Mouse (Mus musculus) MEL (cell line): ENCODE measurements around the gene Sec11a. TPM values are rescaled to one million over a fixed set of nuclear protein-coding genes. Genes with fewer than 3 reads are reported as not detected.
A peak's percentile ranks its signal among the peaks of the same experiment; 100 is the strongest.

Source experiments
- DNase-seq: peaks from one replicate; pipeline ENCODE4 v3.0.0; 2011; ENCODE audit warnings: low read depth, low spot score
- H3K27ac ChIP-seq: 2 replicates; pipeline ENCODE4 v1.5.1; 2012; ENCODE audit warnings: low read depth, mild to moderate bottlenecking, control low read depth, low read length, moderate library complexity; ENCODE audit not compliant: control insufficient read depth
- H3K27me3 ChIP-seq, 2 experiments: fragments of 150-350 bp in 1 of 2; sonication (generic) in 1 of 2; 2 replicates each; pipeline ENCODE4 v1.6.1; 2012; ENCODE audit warnings: low read length in 2 of 2, mild to moderate bottlenecking in 2 of 2, improper control_type of control experiment in 1 of 2, moderate library complexity in 1 of 2; ENCODE audit not compliant: insufficient read depth in 2 of 2, control insufficient read depth in 1 of 2
- H3K36me3 ChIP-seq, 2 experiments: 2 replicates each; pipeline ENCODE4 v1.6.1; 2012 to 2014; ENCODE audit warnings: low read length in 2 of 2, improper control_type of control experiment in 1 of 2, inconsistent platforms in 1 of 2, mild to moderate bottlenecking in 1 of 2; ENCODE audit not compliant: insufficient read depth in 2 of 2, control insufficient read depth in 1 of 2
- H3K4me1 ChIP-seq, 2 experiments: fragments of 150-350 bp in 1 of 2; sonication (generic) in 1 of 2; 2 replicates each; pipeline ENCODE4 v1.6.1; 2012; ENCODE audit warnings: low read length in 2 of 2, improper control_type of control experiment in 1 of 2, mild to moderate bottlenecking in 1 of 2; ENCODE audit not compliant: insufficient read depth in 2 of 2, control insufficient read depth in 1 of 2
- H3K4me3 ChIP-seq, 2 experiments: fragments of 150-350 bp in 1 of 2; sonication (generic) in 1 of 2; 2 replicates each; pipeline ENCODE4 v1.5.1; 2012; ENCODE audit warnings: low read depth in 2 of 2, low read length in 2 of 2, mild to moderate bottlenecking in 2 of 2, moderate library complexity in 2 of 2, control low read depth in 1 of 2, improper control_type of control experiment in 1 of 2; ENCODE audit not compliant: control insufficient read depth in 1 of 2, insufficient read depth in 1 of 2
- H3K79me2 ChIP-seq: 2 replicates; pipeline ENCODE4 v1.6.1; 2012; ENCODE audit warnings: mild to moderate bottlenecking, low read length, moderate library complexity; ENCODE audit not compliant: control insufficient read depth, poor library complexity, insufficient read depth
- H3K9ac ChIP-seq: 2 replicates; pipeline ENCODE4 v1.6.1; 2012; ENCODE audit warnings: low read depth, mild to moderate bottlenecking, control low read depth, low read length, moderate library complexity; ENCODE audit not compliant: control insufficient read depth, poor library complexity, severe bottlenecking
- H3K9me3 ChIP-seq: fragments of 150-350 bp; sonication (generic); replicated peaks from 2 replicates; pipeline ENCODE4 v1.6.1; 2012; ENCODE audit warnings: mild to moderate bottlenecking, low read length, improper control_type of control experiment, moderate library complexity; ENCODE audit not compliant: insufficient read depth
- BHLHE40 ChIP-seq: IDR thresholded peaks from 2 replicates; pipeline ENCODE4 v1.6.1; 2012; ENCODE audit warnings: low read depth, mild to moderate bottlenecking, inconsistent platforms, low read length, improper control_type of control experiment, borderline replicate concordance
- CHD1 ChIP-seq: IDR thresholded peaks from 2 replicates; pipeline ENCODE4 v1.6.1; 2012; ENCODE audit warnings: low read depth, mild to moderate bottlenecking, inconsistent platforms, low read length, improper control_type of control experiment
- CHD2 ChIP-seq: IDR thresholded peaks from 2 replicates; pipeline ENCODE4 v1.6.1; 2011; ENCODE audit warnings: low read length, improper control_type of control experiment
- EP300 ChIP-seq, 2 experiments: IDR thresholded peaks; 2 replicates each; pipeline ENCODE4 v1.6.1; 2011; ENCODE audit warnings: improper control_type of control experiment in 2 of 2, low read length in 2 of 2, low read depth in 1 of 2, mild to moderate bottlenecking in 1 of 2
- ETS1 ChIP-seq: IDR thresholded peaks from 2 replicates; pipeline ENCODE4 v1.6.1; 2012; ENCODE audit warnings: low read depth, mild to moderate bottlenecking, inconsistent platforms, low read length, improper control_type of control experiment, moderate library complexity
- HCFC1 ChIP-seq: IDR thresholded peaks from 2 replicates; pipeline ENCODE4 v1.6.1; 2012; ENCODE audit warnings: low read depth, mild to moderate bottlenecking, inconsistent platforms, low read length, improper control_type of control experiment, moderate library complexity
- KAT2A ChIP-seq: conservative IDR thresholded peaks from 2 replicates; pipeline ENCODE4 v1.6.1; 2012; ENCODE audit warnings: low read depth, low read length, improper control_type of control experiment, inconsistent platforms
- MAFK ChIP-seq: IDR thresholded peaks from 2 replicates; pipeline ENCODE4 v1.6.1; 2011; ENCODE audit warnings: low read depth, mild to moderate bottlenecking, low read length, improper control_type of control experiment, borderline replicate concordance
- MEF2A ChIP-seq: IDR thresholded peaks from 2 replicates; pipeline ENCODE4 v1.6.1; 2014; ENCODE audit warnings: low read depth, mild to moderate bottlenecking, inconsistent platforms, low read length, improper control_type of control experiment; ENCODE audit not compliant: poor library complexity, insufficient replicate concordance, severe bottlenecking; ENCODE audit errors: extremely low read depth
- MXI1 ChIP-seq: IDR thresholded peaks from 2 replicates; pipeline ENCODE4 v1.6.1; 2011; ENCODE audit warnings: mild to moderate bottlenecking, low read depth, low read length, improper control_type of control experiment
- MYB ChIP-seq: IDR thresholded peaks from 2 replicates; pipeline ENCODE4 v1.6.1; 2011; ENCODE audit warnings: mild to moderate bottlenecking, low read depth, low read length, improper control_type of control experiment
- NELFE ChIP-seq: IDR thresholded peaks from 2 replicates; pipeline ENCODE4 v1.6.1; 2011; ENCODE audit warnings: low read depth, low read length, improper control_type of control experiment
- POLR2AphosphoS2 ChIP-seq: IDR thresholded peaks from 2 replicates; pipeline ENCODE4 v1.6.1; 2011; ENCODE audit warnings: low read length, improper control_type of control experiment
- POLR2AphosphoS5 ChIP-seq: IDR thresholded peaks from 2 replicates; pipeline ENCODE4 v1.6.1; 2012; ENCODE audit warnings: low read depth, borderline replicate concordance, mild to moderate bottlenecking, inconsistent platforms, low read length, moderate library complexity, mixed read lengths
- RAD21 ChIP-seq: IDR thresholded peaks from 2 replicates; pipeline ENCODE4 v1.6.1; 2011; ENCODE audit warnings: mild to moderate bottlenecking, low read depth, low read length, improper control_type of control experiment
- SIN3A ChIP-seq: IDR thresholded peaks from 2 replicates; pipeline ENCODE4 v1.6.1; 2012; ENCODE audit warnings: low read length, improper control_type of control experiment, inconsistent platforms
- TAL1 ChIP-seq: IDR thresholded peaks from 2 replicates; pipeline ENCODE4 v1.6.1; 2012; ENCODE audit warnings: mild to moderate bottlenecking, inconsistent platforms, low read length, moderate library complexity, mixed read lengths
- TBP ChIP-seq: IDR thresholded peaks from 2 replicates; pipeline ENCODE4 v1.8.0; 2011; ENCODE audit warnings: low read depth, low read length, improper control_type of control experiment
- TCF12 ChIP-seq: IDR thresholded peaks from 2 replicates; pipeline ENCODE4 v1.6.1; 2014; ENCODE audit warnings: low read depth, mild to moderate bottlenecking, inconsistent platforms, low read length, improper control_type of control experiment, moderate library complexity
- USF1 ChIP-seq: IDR thresholded peaks from 2 replicates; pipeline ENCODE4 v1.6.1; 2014; ENCODE audit warnings: low read depth, mild to moderate bottlenecking, inconsistent platforms, low read length, improper control_type of control experiment, moderate library complexity
- ZC3H11A ChIP-seq: IDR thresholded peaks from 2 replicates; pipeline ENCODE4 v1.6.1; 2012; ENCODE audit warnings: low read depth, mild to moderate bottlenecking, inconsistent platforms, low read length, improper control_type of control experiment
- ZMIZ1 ChIP-seq: IDR thresholded peaks from 2 replicates; pipeline ENCODE4 v1.6.1; 2012; ENCODE audit warnings: low read depth, mild to moderate bottlenecking, inconsistent platforms, low read length, improper control_type of control experiment, moderate library complexity
- ZNF384 ChIP-seq: IDR thresholded peaks from 2 replicates; pipeline ENCODE4 v1.6.1; 2012; ENCODE audit warnings: low read depth, mild to moderate bottlenecking, inconsistent platforms, low read length, improper control_type of control experiment
- polyA plus RNA-seq, 2 experiments: library from polyadenylated mRNA; stranded (reverse) in 1 of 2; unstranded in 1 of 2; fragments of >175 nt in 1 of 2; fragments of >200 nt in 1 of 2; gene quantifications; 2 replicates each; pipeline versions ENCODE4 v1.2.1 to v1.2.4; 2012; ENCODE audit warnings: low replicate concordance in 2 of 2, low read depth in 1 of 2; ENCODE audit not compliant: insufficient read length in 2 of 2, insufficient read depth in 1 of 2, missing spikeins in 1 of 2
- total RNA-seq: library from RNA; depleted of rRNA; stranded (reverse); fragments of 300-350 nt; gene quantifications from 2 replicates; pipeline ENCODE4 v1.2.3, GENCODE M21; 2012

Gene Sec11a
- total and polyA plus RNA-seq, 3 experiments, result 114 to 144 TPM; not detected in 1

DNA sequence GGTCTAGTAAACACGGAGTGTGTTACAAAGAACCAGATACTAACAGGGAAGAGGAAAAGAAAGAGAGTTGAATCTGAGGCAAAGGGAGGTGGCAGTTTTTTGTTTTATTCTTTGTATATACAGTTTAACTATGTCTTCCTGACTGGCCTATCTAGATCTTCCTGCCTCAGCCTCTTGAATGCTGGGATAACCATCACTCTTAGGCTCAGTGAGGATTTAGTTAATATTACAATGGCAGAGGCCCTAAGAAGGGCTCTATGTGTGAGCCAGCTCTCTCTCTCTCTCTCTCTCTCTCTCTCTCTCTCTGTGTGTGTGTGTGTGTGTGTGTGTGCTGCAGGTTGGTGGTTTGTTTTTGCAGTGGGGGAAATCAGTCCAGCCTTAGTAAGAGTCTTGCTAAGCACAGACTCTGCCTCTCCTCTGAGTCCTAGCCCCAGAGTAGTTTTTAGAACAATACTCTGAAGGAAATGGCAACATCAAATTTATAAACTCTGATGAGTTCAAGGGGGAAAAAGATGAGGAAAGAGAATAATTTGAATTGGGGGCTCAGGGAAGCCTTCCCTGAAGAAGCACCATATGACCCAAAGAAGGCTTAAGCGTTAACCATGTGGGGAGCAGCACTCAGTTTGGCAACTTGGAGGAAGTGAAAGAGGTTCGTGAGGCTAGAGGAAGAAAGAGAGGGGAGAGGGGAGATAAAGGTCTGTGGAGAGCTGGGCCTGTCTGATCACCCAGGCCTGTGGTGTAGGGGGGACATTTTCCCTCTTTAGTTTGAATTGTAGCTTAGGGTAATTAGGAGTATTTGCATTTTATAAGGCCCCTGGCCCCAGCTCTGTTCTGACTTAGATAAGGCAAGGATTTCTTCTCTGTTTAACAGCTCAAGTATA lies 47.9 kb upstream of the Sec11a start (continued):
- TF ChIP-seq ETS1 (peak; percentile 63), MAFK (no peak), TCF12 (peak; percentile 81), RAD21 (no peak), POLR2AphosphoS5 (no peak), KAT2A (no peak), CHD1 (peak; percentile 62), HCFC1 (peak; percentile 46), EP300 (IDR thresholded peaks at IDR 0.05; ENCODE audit: low read depth in 1 of 2, low read length in 2 of 2) (peak; percentile 78 to 83), MEF2A (no peak)

DNA sequence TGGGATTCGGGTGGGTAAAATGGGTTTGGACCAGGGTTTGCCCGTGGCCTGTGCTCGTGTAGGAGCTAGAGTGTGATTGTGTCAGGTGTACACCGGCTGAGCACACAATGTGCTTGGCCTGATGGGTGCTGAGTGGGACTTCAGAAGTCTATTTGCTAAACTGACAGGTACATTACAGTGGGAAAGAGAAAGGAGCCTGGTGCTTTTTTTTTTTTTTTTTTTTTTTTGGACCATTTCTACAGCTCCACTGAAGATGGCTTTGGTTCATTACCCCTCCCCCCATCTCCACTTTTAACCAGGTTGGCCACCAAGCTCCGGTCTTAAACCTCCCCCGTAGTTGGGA lies 47.1 kb upstream of the Sec11a start:
- Histone ChIP-seq H3K9me3 (no peaks in the 10 kb centered on the region), H3K4me1 (peaks cover 22 to 24% of the 10 kb centered on the region in 2 experiments), H3K36me3 (peaks cover 6 to 43% of the 10 kb centered on the region in 2 experiments), H3K9ac (peak overlapping the region; percentile 98), H3K79me2 (peaks cover 58% of the 10 kb centered on the region), H3K27ac (peak overlapping the region; percentile 88), H3K27me3 (no peaks in the 10 kb centered on the region), H3K4me3 (peak overlapping the region; percentile 92 to 96)
- TF ChIP-seq CHD2 (0 out of 2 replicates have a peak, but pooled peaks have one; percentile 23), ZNF384 (peak; percentile 83), ETS1 (no peak), POLR2AphosphoS2 (no peak), MYB (no peak), SIN3A (no peak), MXI1 (peak; percentile 12; the same call in 1 of the 2 replicates), ZC3H11A (no peak), BHLHE40 (no peak), RAD21 (no peak), EP300 (IDR thresholded peaks at IDR 0.05; ENCODE audit: low read depth in 1 of 2, low read length in 2 of 2) (no peak), NELFE (no peak), CHD1 (peak; percentile 70; the same call in 1 of the 2 replicates), HCFC1 (no peak), USF1 (no peak), ZMIZ1 (no peak), TBP (no peak), TAL1 (no peak)
- peak; percentile 44 for DNase-seq
